Mouse (Mus musculus): ENCODE measurements at regions not wholly inside any gene's neighbourhood (a gene's known extent, or its start where the extent isn't known, plus 50 kb on each side); places are given as distances from the start of the nearest gene placed in this dataset.

DNA sequence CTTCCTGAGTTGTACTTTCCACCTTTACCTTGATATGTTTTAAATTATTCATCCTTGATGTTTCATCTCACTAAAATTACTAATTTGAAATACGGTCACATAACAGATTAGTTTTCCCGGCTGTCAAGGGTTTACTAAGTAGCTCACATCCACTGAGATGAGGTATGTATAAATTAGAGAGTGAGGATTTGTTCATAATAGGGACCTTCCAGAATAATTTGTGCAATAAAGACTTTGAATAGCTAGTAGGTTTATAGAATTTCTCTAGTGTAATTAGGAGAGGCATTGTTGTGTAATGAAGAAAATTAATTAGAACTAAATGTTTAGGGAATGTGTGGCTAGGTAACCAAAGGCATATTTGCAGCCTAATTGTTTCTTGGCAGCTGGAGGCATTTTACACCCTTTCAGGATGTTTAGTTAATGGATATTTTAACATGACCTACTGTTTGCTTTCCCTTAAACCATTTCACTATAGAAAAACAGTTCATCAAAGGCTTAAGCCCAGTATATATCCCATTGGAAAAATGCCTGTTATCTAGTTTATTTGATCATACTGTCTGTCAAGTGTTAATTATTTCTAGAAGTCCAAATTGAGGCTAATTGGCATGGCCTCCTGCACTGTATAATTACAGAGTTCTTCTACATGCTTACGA lies 70.8 kb downstream of the Mat2b start:
- H3K9me3 ChIP-seq (replicated peaks; ENCODE audit: low read length), result no peaks in the 10 kb centered on the region
- DNase-seq (ENCODE audit: extremely low read depth), result no peak
- no peaks in the 10 kb centered on the region for H3K4me1 ChIP-seq (ENCODE audit: control insufficient read depth in 1 of 2, insufficient read depth in 2 of 2)
- H3K9ac ChIP-seq (ENCODE audit: insufficient read depth, low read depth), result no peak overlapping the region
- TF ChIP-seq JUND (conservative IDR thresholded peaks at IDR 0.05; ENCODE audit: low read depth, low read length) (no peak), ZNF384 (IDR thresholded peaks at IDR 0.05; ENCODE audit: low read depth, low read length) (no peak), PAX5 (IDR thresholded peaks at IDR 0.05; ENCODE audit: low read length) (no peak), ZC3H11A (IDR thresholded peaks at IDR 0.05; ENCODE audit: low read depth, low read length) (no peak), SIN3A (IDR thresholded peaks at IDR 0.05; ENCODE audit: low read length) (no peak), SMC3 (IDR thresholded peaks at IDR 0.05; ENCODE audit: low read depth, low read length) (no peak), NELFE (IDR thresholded peaks at IDR 0.05; ENCODE audit: low read depth, low read length) (no peak)
- H3K79me2 ChIP-seq (replicated peaks; ENCODE audit: control insufficient read depth, extremely low read depth, insufficient read depth, poor library complexity, severe bottlenecking), result no peaks in the 10 kb centered on the region
- H3K27ac ChIP-seq (ENCODE audit: insufficient read depth, low read depth), result no peak overlapping the region
- H3K27me3 ChIP-seq (replicated peaks), result no peaks in the 10 kb centered on the region
- dilution Hi-C loops (cut with MboI; ENCODE audit: extremely low pct_ligation_motif_present, extremely low pct_unique_long_range_greater_than_20kb, low sequenced_read_pairs) (no loop called here), in situ Hi-C loops (cut with MboI; ENCODE audit: low pct_ligation_motif_present, low pct_unique_long_range_greater_than_20kb, low sequenced_read_pairs) (loop anchor here (25.0 kb wide), 1 partner anchor 138 kb away; the partner anchor contains the start of gene Ccng1)
- H3K4me2 ChIP-seq (ENCODE audit: insufficient read depth, low read depth, poor library complexity, severe bottlenecking), result no peak overlapping the region
- H3K4me3 ChIP-seq (replicated peaks in 1 of 3; ENCODE audit: low read depth in 2 of 3, low read length in 2 of 3, poor library complexity in 1 of 3), result no peak overlapping the region
- H3K36me3 ChIP-seq (replicated peaks in 1 of 2; ENCODE audit: control insufficient read depth in 1 of 2, insufficient read depth in 1 of 2, low read length in 1 of 2), result no peaks in the 10 kb centered on the region

GRCm38 (mm10) chr11:40620036-40620435 lies 75.0 kb downstream of the Mat2b start:
- H3K4me2 ChIP-seq (ENCODE audit: insufficient read depth, low read depth, poor library complexity, severe bottlenecking), result no peak overlapping the region
- H3K36me3 ChIP-seq (replicated peaks in 1 of 2; ENCODE audit: control insufficient read depth in 1 of 2, insufficient read depth in 1 of 2, low read length in 1 of 2), result no peaks in the 10 kb centered on the region
- H3K9ac ChIP-seq (ENCODE audit: insufficient read depth, low read depth), result no peak overlapping the region
- H3K27me3 ChIP-seq (replicated peaks), result peaks cover 3% of the 10 kb centered on the region
- H3K79me2 ChIP-seq (replicated peaks; ENCODE audit: control insufficient read depth, extremely low read depth, insufficient read depth, poor library complexity, severe bottlenecking), result no peaks in the 10 kb centered on the region
- no peak overlapping the region for H3K4me3 ChIP-seq (replicated peaks in 1 of 3; ENCODE audit: low read depth in 2 of 3, low read length in 2 of 3, poor library complexity in 1 of 3)
- no peak overlapping the region for H3K27ac ChIP-seq (ENCODE audit: insufficient read depth, low read depth)
- peaks cover 0 to 14% of the 10 kb centered on the region in 2 experiments; a peak in 2 of 4 replicates for H3K4me1 ChIP-seq (ENCODE audit: control insufficient read depth in 1 of 2, insufficient read depth in 2 of 2)
- TF ChIP-seq ZC3H11A (IDR thresholded peaks at IDR 0.05; ENCODE audit: low read depth, low read length), result no peak
- TF ChIP-seq KAT2A (IDR thresholded peaks at IDR 0.05; ENCODE audit: insufficient replicate concordance, low read length), result no peak
- no peak for TF ChIP-seq CHD2 (IDR thresholded peaks at IDR 0.05; ENCODE audit: low read length)
- no peak for TF ChIP-seq SMC3 (IDR thresholded peaks at IDR 0.05; ENCODE audit: low read depth, low read length)
- TF ChIP-seq RAD21 (IDR thresholded peaks at IDR 0.05; ENCODE audit: low read depth, low read length), result no peak
- no peak for TF ChIP-seq GABPA (IDR thresholded peaks at IDR 0.05; ENCODE audit: insufficient replicate concordance, low read depth, low read length)
- no peak for TF ChIP-seq MXI1 (IDR thresholded peaks at IDR 0.05; ENCODE audit: low read depth, low read length)
- TF ChIP-seq MAFK (IDR thresholded peaks at IDR 0.05; ENCODE audit: insufficient replicate concordance, low read length), result no peak
- no peak for TF ChIP-seq EP300 (IDR thresholded peaks at IDR 0.05; ENCODE audit: low read length)
- no peak for TF ChIP-seq POLR2A (IDR thresholded peaks at IDR 0.05; ENCODE audit: low read depth, low read length)
- no peak for TF ChIP-seq BHLHE40 (IDR thresholded peaks at IDR 0.05; ENCODE audit: low read depth, low read length)
- TF ChIP-seq E2F4 (IDR thresholded peaks at IDR 0.05; ENCODE audit: insufficient replicate concordance, low read depth, low read length), result no peak
- TF ChIP-seq ZMIZ1 (IDR thresholded peaks at IDR 0.05; ENCODE audit: low read depth, low read length), result no peak
- no peak for TF ChIP-seq SIN3A (IDR thresholded peaks at IDR 0.05; ENCODE audit: low read length)
- no peak for TF ChIP-seq JUN (IDR thresholded peaks at IDR 0.05; ENCODE audit: insufficient read depth, low read depth, low read length)
- dilution Hi-C loops (cut with MboI; ENCODE audit: extremely low pct_ligation_motif_present, extremely low pct_unique_long_range_greater_than_20kb, low sequenced_read_pairs) (no loop called here), in situ Hi-C loops (cut with MboI; ENCODE audit: low pct_ligation_motif_present, low pct_unique_long_range_greater_than_20kb, low sequenced_read_pairs) (loop anchor here (25.0 kb wide), 1 partner anchor 142 kb away; the partner anchor contains the start of gene Ccng1)
- no peak for DNase-seq (ENCODE audit: extremely low read depth)
- no peaks in the 10 kb centered on the region for H3K9me3 ChIP-seq (replicated peaks; ENCODE audit: low read length)
